Mouse (Mus musculus) stomach, postnatal 0 days (tissue): Measurements from ENCODE around the gene Tsen2. TPM values are rescaled to one million over a fixed set of nuclear protein-coding genes. Genes with fewer than 3 reads are reported as not detected.

ENCODE experiments used
- ATAC-seq: fragments of 200-750 bp; cut with Nextera tagmentation; 2 replicates; pipeline ENCODE4 v1.8.0; 2017; ENCODE audit not compliant: low FRiP score, low TSS enrichment
- DNase-seq: peaks from one replicate; pipeline ENCODE4 v3.0.0-alpha.2; 2016; ENCODE audit warnings: low spot score
- H3K27ac ChIP-seq: fragments of 300-500 bp; sonication (generic); replicated peaks from 2 replicates; pipeline ENCODE4 v1.5.1; 2014; ENCODE audit warnings: mild to moderate bottlenecking, control low read depth
- H3K27me3 ChIP-seq: fragments of 300-500 bp; sonication (generic); 2 replicates; pipeline ENCODE4 v1.6.1; 2014; ENCODE audit warnings: low read length; ENCODE audit not compliant: control insufficient read depth, insufficient read depth
- H3K36me3 ChIP-seq: fragments of 300-500 bp; sonication (generic); 2 replicates; pipeline ENCODE4 v1.6.1; 2014; ENCODE audit warnings: low read length, mixed read lengths; ENCODE audit not compliant: control insufficient read depth, insufficient read depth
- H3K4me1 ChIP-seq: fragments of 300-500 bp; sonication (generic); replicated peaks from 2 replicates; pipeline ENCODE4 v1.6.1; 2014; ENCODE audit warnings: antibody characterized with exemption; ENCODE audit not compliant: control insufficient read depth, insufficient read depth
- H3K4me2 ChIP-seq: fragments of 300-500 bp; sonication (generic); replicated peaks from 2 replicates; pipeline ENCODE4 v1.6.1; 2014; ENCODE audit warnings: low read depth, mild to moderate bottlenecking, control low read depth, moderate library complexity
- H3K4me3 ChIP-seq: fragments of 300-500 bp; sonication (generic); 2 replicates; pipeline ENCODE4 v1.5.1; 2014; ENCODE audit warnings: low read depth, low read length, control low read depth
- H3K9ac ChIP-seq: fragments of 300-500 bp; sonication (generic); 2 replicates; pipeline ENCODE4 v1.6.1; 2014; ENCODE audit warnings: mild to moderate bottlenecking, low read length, control low read depth, mixed read lengths
- H3K9me3 ChIP-seq: fragments of 300-500 bp; sonication (generic); 2 replicates; pipeline ENCODE4 v1.6.1; 2016; ENCODE audit warnings: low read length; ENCODE audit not compliant: control insufficient read depth
- CTCF ChIP-seq: IDR thresholded peaks from 2 replicates; pipeline ENCODE4 v1.5.1; 2016; ENCODE audit warnings: antibody characterized with exemption, low read depth, mild to moderate bottlenecking, moderate library complexity
- EP300 ChIP-seq: optimal IDR thresholded peaks from 2 replicates; pipeline ENCODE3; 2016; ENCODE audit warnings: antibody characterized with exemption
- WGBS: fragments of 180-500 bp; shearing (Covaris S2); extraction: QIAGEN DNeasy Blood & Tissue Kit; methylation state at CpG from one replicate; pipeline ENCODE4 v1.1.7; 2014; 5-methylcytosine and 5-hydroxymethylcytosine counted together
- polyA plus RNA-seq: library from polyadenylated mRNA; unstranded; fragments of >200 nt; fragmentation: Nextera tagmentation; extraction: Ambion mirVana; gene quantifications from 2 replicates; pipeline ENCODE4 v1.2.1, GENCODE M21; 2015

Gene Tsen2
- polyA plus RNA-seq, 1 experiment from 2014 or later: 11.1 TPM

GRCm38 (mm10) chr6:115584176-115584575 is 39.7 kb downstream of the Tsen2 start:
- ATAC-seq: no peak
- TF ChIP-seq CTCF (peak; percentile 31; the same call in 1 of the 2 replicates), EP300 (no peak)
- WGBS: 72% methylated on average over 3 of the region's 3 CpGs

GRCm38 (mm10) chr6:115586321-115586720 is 41.9 kb downstream of the Tsen2 start:
- Histone ChIP-seq H3K4me1 (no peaks in the 10 kb centered on the region), H3K4me2 (no peak overlapping the region), H3K9me3 (no peaks in the 10 kb centered on the region), H3K36me3 (no peaks in the 10 kb centered on the region), H3K4me3 (no peak overlapping the region), H3K9ac (no peak overlapping the region), H3K27me3 (no peaks in the 10 kb centered on the region), H3K27ac (no peak overlapping the region)
- no peak for ATAC-seq
- no peak for TF ChIP-seq CTCF
- DNase-seq: no peak
- 82% methylated on average over 10 of the region's 10 CpGs for WGBS

More at GRCm38 (mm10) chr6:115584176-115584575, 39.7 kb downstream of the Tsen2 start:
- Histone ChIP-seq H3K4me1 (no peaks in the 10 kb centered on the region), H3K4me2 (no peak overlapping the region), H3K36me3 (no peaks in the 10 kb centered on the region), H3K27ac (no peak overlapping the region), H3K4me3 (no peak overlapping the region), H3K9me3 (no peaks in the 10 kb centered on the region), H3K27me3 (no peaks in the 10 kb centered on the region), H3K9ac (no peak overlapping the region)
- DNase-seq: no peak

- Histone ChIP-seq H3K4me3 (peak overlapping the region; percentile 18), H3K9me3 (no peaks in the 10 kb centered on the region), H3K9ac (0 out of 2 replicates have a peak overlapping the region, but pooled peaks have one; percentile 18), H3K36me3 (no peaks in the 10 kb centered on the region), H3K27me3 (no peaks in the 10 kb centered on the region), H3K4me1 (no peaks in the 10 kb centered on the region), H3K4me2 (peak overlapping the region; percentile 32; the same call in 1 of the 2 replicates), H3K27ac (peak overlapping the region; percentile 70; the same call in 1 of the 2 replicates)
- DNase-seq (peak; percentile 29), ATAC-seq (peak; percentile 48)
- TF ChIP-seq CTCF (no peak), EP300 (no peak)
- 68% methylated on average over 19 of the region's 19 CpGs for WGBS
Observed at GRCm38 (mm10) chr6:115591692-115592359, 47.4 kb downstream of the Tsen2 start.

- ATAC-seq: peak; percentile 91
- WGBS: 40% methylated on average over 5 of the region's 5 CpGs
Observed at GRCm38 (mm10) chr6:115592458-115592857, 48.0 kb downstream of the Tsen2 start, which contains the start of gene Mkrn2os. Mkrn2os (minus strand) TSS chr6:115592576.

GRCm38 (mm10) chr6:115593252-115593651 is 48.8 kb downstream of the Tsen2 start:
- H3K36me3 ChIP-seq: no peaks in the 10 kb centered on the region
- no peak overlapping the region for H3K4me3 ChIP-seq
- H3K27ac ChIP-seq: no peak overlapping the region
- ATAC-seq (no peak), DNase-seq (no peak)
- TF ChIP-seq EP300 (no peak), CTCF (no peak)
- no peak overlapping the region for H3K4me2 ChIP-seq
- H3K27me3 ChIP-seq: no peaks in the 10 kb centered on the region
- 91% methylated on average over 4 of the region's 4 CpGs for WGBS
- no peaks in the 10 kb centered on the region for H3K9me3 ChIP-seq
- no peak overlapping the region for H3K9ac ChIP-seq
- H3K4me1 ChIP-seq: no peaks in the 10 kb centered on the region

More at GRCm38 (mm10) chr6:115592458-115592857, 48.0 kb downstream of the Tsen2 start, which contains the start of gene Mkrn2os:
- peak within 1 kb of the TSS; percentile 18 for H3K4me3 ChIP-seq
- H3K9ac ChIP-seq: 0 out of 2 replicates have a peak within 1 kb of the TSS, but pooled peaks have one; percentile 18
- DNase-seq: peak; percentile 62
- no peaks in the 10 kb centered on the region for H3K4me1 ChIP-seq
- H3K27me3 ChIP-seq: no peaks in the 10 kb centered on the region
- H3K27ac ChIP-seq: peak within 1 kb of the TSS; percentile 70; the same call in 1 of the 2 replicates
- no peaks in the 10 kb centered on the region for H3K9me3 ChIP-seq
- TF ChIP-seq CTCF (peak; percentile 21; the same call in 1 of the 2 replicates), EP300 (no peak)
- H3K4me2 ChIP-seq: peak within 1 kb of the TSS; percentile 32; the same call in 1 of the 2 replicates
- no peaks in the 10 kb centered on the region for H3K36me3 ChIP-seq

- no peaks in the 10 kb centered on the region for H3K27me3 ChIP-seq
- TF ChIP-seq CTCF (no peak), EP300 (no peak)
- no peak overlapping the region for H3K27ac ChIP-seq
- no peak overlapping the region for H3K4me3 ChIP-seq
- H3K9me3 ChIP-seq: no peaks in the 10 kb centered on the region
- H3K4me2 ChIP-seq: no peak overlapping the region
- 80% methylated on average over 3 of the region's 3 CpGs for whole genome bisulfite sequencing
- no peaks in the 10 kb centered on the region for H3K4me1 ChIP-seq
- DNase-seq (no peak), ATAC-seq (no peak)
- H3K36me3 ChIP-seq: no peaks in the 10 kb centered on the region
- H3K9ac ChIP-seq: no peak overlapping the region
Observed at GRCm38 (mm10) chr6:115594463-115594862, 50.0 kb downstream of the Tsen2 start.
